Mouse (Mus musculus): ENCODE measurements around the gene Fkbp1b. TPM values are rescaled to one million over a fixed set of nuclear protein-coding genes. Genes with fewer than 3 reads are reported as not detected.
A peak's percentile ranks its signal among the peaks of the same experiment; 100 is the strongest.

Fkbp1b gene
- polyA plus RNA-seq, 1 experiment from 2014 or later, result 9.4 TPM

DNA sequence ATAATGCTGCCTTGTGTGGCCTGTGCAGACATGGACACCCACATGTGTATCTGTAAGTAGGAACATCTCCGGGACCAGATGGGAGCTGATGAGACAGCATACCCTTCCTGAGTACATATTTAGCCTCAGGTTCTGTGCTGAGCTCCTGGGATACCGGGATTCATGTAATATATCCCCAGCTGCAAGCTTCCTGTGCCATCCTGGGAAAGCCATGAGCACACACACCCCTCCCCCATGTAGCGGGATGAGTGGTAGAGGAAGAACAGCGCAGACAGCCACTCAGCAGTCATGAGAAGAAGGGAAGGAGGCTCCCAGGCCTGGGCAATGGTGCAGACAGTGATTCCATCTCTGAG lies 22.9 kb upstream of the Fkbp1b start:
- WGBS, result 66% methylated on average over 4 of the region's 4 CpGs
- no peak overlapping the region for H3K27ac ChIP-seq (replicated peaks; ENCODE audit: low read depth, low read length)
- no peaks in the 10 kb centered on the region for H3K36me3 ChIP-seq (replicated peaks; ENCODE audit: control insufficient read depth, insufficient read depth, low read depth, low read length)
- no peak overlapping the region for H3K4me3 ChIP-seq (ENCODE audit: low read depth, low read length)
- ATAC-seq (replicated peaks; ENCODE audit: insufficient number of reproducible peaks, low FRiP score, low TSS enrichment, low read depth) (0 out of 2 replicates have a peak, but pooled peaks have one; percentile 2), DNase-seq (ENCODE audit: low spot score) (no peak)
- H3K27me3 ChIP-seq (ENCODE audit: control insufficient read depth, insufficient read depth, low read length), result no peaks in the 10 kb centered on the region
- no peak overlapping the region for H3K9ac ChIP-seq (replicated peaks; ENCODE audit: low read length)
- no peak overlapping the region for H3K4me2 ChIP-seq (ENCODE audit: low read depth, low read length)
- peaks cover 2% of the 10 kb centered on the region; the same call in 1 of the 2 replicates for H3K4me1 ChIP-seq (ENCODE audit: control insufficient read depth, insufficient read depth, low read length)
- H3K9me3 ChIP-seq (replicated peaks; ENCODE audit: control insufficient read depth, low read length), result no peaks in the 10 kb centered on the region

- H3K9ac ChIP-seq (replicated peaks; ENCODE audit: low read length), result no peak overlapping the region
- ATAC-seq (replicated peaks; ENCODE audit: insufficient number of reproducible peaks, low FRiP score, low TSS enrichment, low read depth), result peak; percentile 41; the same call in 1 of the 2 replicates
These were observed 22.4 kb upstream of the Fkbp1b start for GRCm38 (mm10) chr12:4863654-4864337.

GRCm38 (mm10) chr12:4862672-4863071 lies 21.3 kb upstream of the Fkbp1b start:
- Histone ChIP-seq H3K4me2 (ENCODE audit: low read depth, low read length) (no peak overlapping the region), H3K36me3 (replicated peaks; ENCODE audit: control insufficient read depth, insufficient read depth, low read depth, low read length) (no peaks in the 10 kb centered on the region), H3K27ac (replicated peaks; ENCODE audit: low read depth, low read length) (no peak overlapping the region), H3K9me3 (replicated peaks; ENCODE audit: control insufficient read depth, low read length) (no peaks in the 10 kb centered on the region), H3K27me3 (ENCODE audit: control insufficient read depth, insufficient read depth, low read length) (no peaks in the 10 kb centered on the region), H3K9ac (replicated peaks; ENCODE audit: low read length) (no peak overlapping the region), H3K4me3 (ENCODE audit: low read depth, low read length) (no peak overlapping the region), H3K4me1 (ENCODE audit: control insufficient read depth, insufficient read depth, low read length) (peaks cover 2% of the 10 kb centered on the region; the same call in 1 of the 2 replicates)
- DNase-seq (ENCODE audit: low spot score) (no peak), ATAC-seq (replicated peaks; ENCODE audit: insufficient number of reproducible peaks, low FRiP score, low TSS enrichment, low read depth) (no peak)
- 83% methylated on average over 4 of the region's 4 CpGs for WGBS

More at GRCm38 (mm10) chr12:4863654-4864337, 22.4 kb upstream of the Fkbp1b start:
- Histone ChIP-seq H3K4me1 (ENCODE audit: control insufficient read depth, insufficient read depth, low read length) (peaks cover 2% of the 10 kb centered on the region; the same call in 1 of the 2 replicates), H3K4me2 (ENCODE audit: low read depth, low read length) (no peak overlapping the region), H3K36me3 (replicated peaks; ENCODE audit: control insufficient read depth, insufficient read depth, low read depth, low read length) (no peaks in the 10 kb centered on the region), H3K27me3 (ENCODE audit: control insufficient read depth, insufficient read depth, low read length) (no peaks in the 10 kb centered on the region), H3K9me3 (replicated peaks; ENCODE audit: control insufficient read depth, low read length) (no peaks in the 10 kb centered on the region), H3K4me3 (ENCODE audit: low read depth, low read length) (no peak overlapping the region), H3K27ac (replicated peaks; ENCODE audit: low read depth, low read length) (no peak overlapping the region)
- WGBS, result 68% methylated on average over 4 of the region's 4 CpGs
- DNase-seq (ENCODE audit: low spot score), result no peak

DNA sequence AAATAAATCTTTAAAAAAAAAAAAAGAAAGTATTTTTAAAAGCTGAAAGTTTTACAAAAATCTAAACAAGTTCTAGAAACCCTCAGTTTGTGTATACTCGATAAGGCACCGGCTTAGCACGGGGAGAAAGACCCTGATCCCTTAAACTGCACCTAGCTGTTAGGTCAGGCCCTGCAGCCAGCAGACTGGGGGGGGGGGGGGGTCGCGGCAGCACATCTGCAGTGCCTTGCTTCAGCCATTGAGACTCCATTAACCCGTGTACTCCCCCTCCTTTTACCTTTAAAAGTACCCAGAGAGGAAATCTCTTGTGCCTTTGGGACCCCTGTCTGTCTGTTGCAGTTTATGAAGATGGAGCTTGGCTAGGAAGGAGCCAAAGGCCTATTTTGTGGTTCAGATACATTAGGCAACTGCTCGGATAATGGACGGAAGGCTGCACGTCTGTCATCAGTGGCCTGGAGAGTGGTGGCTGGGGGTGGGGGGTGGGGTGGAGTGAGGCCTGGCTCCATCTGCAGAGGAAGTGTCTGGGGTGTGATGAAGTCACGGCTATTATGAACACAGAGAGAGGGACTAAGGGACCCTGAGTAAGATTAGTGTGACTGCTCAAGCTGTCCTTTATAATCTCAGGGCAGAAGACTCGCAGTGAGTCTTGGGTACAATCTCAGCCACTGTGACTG lies 18.0 kb upstream of the Fkbp1b start:
- no peak overlapping the region for H3K4me3 ChIP-seq (ENCODE audit: low read depth, low read length)
- 44% methylated on average over 11 of the region's 11 CpGs for WGBS
- no peak overlapping the region for H3K4me2 ChIP-seq (ENCODE audit: low read depth, low read length)
- 0 out of 2 replicates have a peak overlapping the region, but pooled peaks have one; percentile 3 for H3K27ac ChIP-seq (replicated peaks; ENCODE audit: low read depth, low read length)
- ATAC-seq (replicated peaks; ENCODE audit: insufficient number of reproducible peaks, low FRiP score, low TSS enrichment, low read depth), result no peak
- no peaks in the 10 kb centered on the region for H3K9me3 ChIP-seq (replicated peaks; ENCODE audit: control insufficient read depth, low read length)
- peaks cover 2% of the 10 kb centered on the region; the same call in 1 of the 2 replicates for H3K4me1 ChIP-seq (ENCODE audit: control insufficient read depth, insufficient read depth, low read length)
- no peak overlapping the region for H3K9ac ChIP-seq (replicated peaks; ENCODE audit: low read length)
- peaks cover 4% of the 10 kb centered on the region; the same call in 1 of the 2 replicates for H3K36me3 ChIP-seq (replicated peaks; ENCODE audit: control insufficient read depth, insufficient read depth, low read depth, low read length)
- H3K27me3 ChIP-seq (ENCODE audit: control insufficient read depth, insufficient read depth, low read length), result no peaks in the 10 kb centered on the region
- DNase-seq (ENCODE audit: low spot score), result no peak

DNA sequence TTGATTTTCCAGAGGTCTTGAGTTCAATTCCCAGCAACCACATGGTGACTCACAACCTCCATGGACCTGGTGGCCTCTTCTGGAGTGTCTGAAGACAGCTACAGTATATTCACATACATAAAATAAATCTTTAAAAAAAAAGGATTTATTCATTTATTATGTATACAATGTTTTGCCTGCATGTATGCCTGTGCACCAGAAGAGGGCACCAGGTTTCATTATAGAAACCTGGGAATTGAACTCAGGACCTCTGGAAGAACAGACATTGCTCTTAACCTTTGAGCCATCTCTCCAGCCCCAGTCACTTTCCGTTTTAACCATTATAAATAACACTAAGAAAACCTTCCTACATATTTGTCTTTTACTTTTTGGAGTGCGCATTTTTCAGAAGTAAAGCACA lies 15.4 kb upstream of the Fkbp1b start:
- no peak for ATAC-seq (replicated peaks; ENCODE audit: insufficient number of reproducible peaks, low FRiP score, low TSS enrichment, low read depth)
- WGBS, result 96% methylated on average over 2 of the region's 2 CpGs
- Histone ChIP-seq H3K27me3 (ENCODE audit: control insufficient read depth, insufficient read depth, low read length) (no peaks in the 10 kb centered on the region), H3K27ac (replicated peaks; ENCODE audit: low read depth, low read length) (no peak overlapping the region), H3K4me2 (ENCODE audit: low read depth, low read length) (no peak overlapping the region), H3K9me3 (replicated peaks; ENCODE audit: control insufficient read depth, low read length) (no peaks in the 10 kb centered on the region), H3K36me3 (replicated peaks; ENCODE audit: control insufficient read depth, insufficient read depth, low read depth, low read length) (peaks cover 8% of the 10 kb centered on the region), H3K4me1 (ENCODE audit: control insufficient read depth, insufficient read depth, low read length) (no peaks in the 10 kb centered on the region), H3K9ac (replicated peaks; ENCODE audit: low read length) (no peak overlapping the region), H3K4me3 (ENCODE audit: low read depth, low read length) (no peak overlapping the region)
- DNase-seq (ENCODE audit: low spot score), result no peak

DNA sequence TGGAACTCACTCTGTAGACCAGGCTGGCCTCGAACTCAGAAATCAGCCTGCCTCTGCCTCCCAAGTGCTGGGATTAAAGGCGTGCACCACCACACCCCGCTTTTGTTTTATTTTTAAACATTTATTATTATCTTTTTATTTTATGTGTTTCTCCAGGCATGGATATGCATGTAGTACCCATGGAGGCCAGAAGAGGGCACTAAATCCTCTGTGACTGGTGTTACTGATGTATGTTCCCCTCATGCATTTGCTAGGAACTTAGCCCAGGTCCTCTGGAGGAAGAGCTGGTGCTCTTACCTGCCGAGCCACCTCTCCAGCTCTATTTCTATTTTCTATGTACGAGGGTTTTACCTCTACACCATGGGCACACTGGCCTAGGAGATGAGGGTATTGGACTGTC lies 14.8 kb upstream of the Fkbp1b start:
- Histone ChIP-seq H3K27me3 (ENCODE audit: control insufficient read depth, insufficient read depth, low read length) (no peaks in the 10 kb centered on the region), H3K4me2 (ENCODE audit: low read depth, low read length) (no peak overlapping the region), H3K9ac (replicated peaks; ENCODE audit: low read length) (no peak overlapping the region), H3K36me3 (replicated peaks; ENCODE audit: control insufficient read depth, insufficient read depth, low read depth, low read length) (peaks cover 8% of the 10 kb centered on the region), H3K27ac (replicated peaks; ENCODE audit: low read depth, low read length) (no peak overlapping the region), H3K4me1 (ENCODE audit: control insufficient read depth, insufficient read depth, low read length) (no peaks in the 10 kb centered on the region), H3K9me3 (replicated peaks; ENCODE audit: control insufficient read depth, low read length) (no peaks in the 10 kb centered on the region), H3K4me3 (ENCODE audit: low read depth, low read length) (no peak overlapping the region)
- DNase-seq (ENCODE audit: low spot score), result no peak
- ATAC-seq (replicated peaks; ENCODE audit: insufficient number of reproducible peaks, low FRiP score, low TSS enrichment, low read depth), result no peak
- WGBS, result 92% methylated on average over 5 of the region's 5 CpGs

DNA sequence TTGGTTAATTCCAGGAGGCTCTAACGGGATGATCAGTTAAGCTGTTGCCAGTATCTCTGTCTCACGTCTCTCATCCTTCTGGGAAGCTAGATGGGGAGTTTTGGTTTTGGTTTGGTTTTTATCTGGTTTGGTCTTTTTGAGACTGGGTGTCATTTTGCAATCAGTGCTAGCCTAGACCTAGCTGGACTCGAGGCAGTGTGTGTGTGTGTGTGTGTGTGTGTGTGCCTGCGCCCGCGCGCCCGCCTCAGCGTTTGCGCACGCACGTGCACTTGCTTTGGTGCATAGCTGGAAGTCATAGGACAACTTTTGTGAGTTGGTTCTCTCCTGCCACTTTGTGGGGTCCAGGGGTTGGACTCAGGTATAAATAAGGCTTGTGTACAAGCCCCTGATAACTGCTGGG lies 2.4 kb upstream of the Fkbp1b start:
- H3K27ac ChIP-seq (replicated peaks; ENCODE audit: low read depth, low read length), result no peak overlapping the region
- DNase-seq (ENCODE audit: low spot score) (peak; percentile 64), ATAC-seq (replicated peaks; ENCODE audit: insufficient number of reproducible peaks, low FRiP score, low TSS enrichment, low read depth) (peak; percentile 29; the same call in 1 of the 2 replicates)
- no peaks in the 10 kb centered on the region for H3K4me1 ChIP-seq (ENCODE audit: control insufficient read depth, insufficient read depth, low read length)
- H3K36me3 ChIP-seq (replicated peaks; ENCODE audit: control insufficient read depth, insufficient read depth, low read depth, low read length), result no peaks in the 10 kb centered on the region
- peak overlapping the region; percentile 58 for H3K4me3 ChIP-seq (ENCODE audit: low read depth, low read length)
- WGBS, result 0% methylated on average over 12 of the region's 12 CpGs
- peak overlapping the region; percentile 62 for H3K4me2 ChIP-seq (ENCODE audit: low read depth, low read length)
- H3K9me3 ChIP-seq (replicated peaks; ENCODE audit: control insufficient read depth, low read length), result no peaks in the 10 kb centered on the region
- peak overlapping the region; percentile 74 for H3K9ac ChIP-seq (replicated peaks; ENCODE audit: low read length)
- H3K27me3 ChIP-seq (ENCODE audit: control insufficient read depth, insufficient read depth, low read length), result no peaks in the 10 kb centered on the region; the same call in 1 of the 2 replicates
